Mouse (Mus musculus) forebrain, embryonic 15.5 days (tissue): ENCODE results near the gene Adgrg3. TPM values are rescaled to one million over a fixed set of nuclear protein-coding genes. Genes with fewer than 3 reads are reported as not detected.

Source experiments
- ATAC-seq: fragments of 200-750 bp; cut with Nextera tagmentation; replicated peaks from 2 replicates; pipeline ENCODE4 v1.8.0; 2017; ENCODE audit warnings: mild to moderate bottlenecking, moderate TSS enrichment, moderate library complexity
- H3K27ac ChIP-seq: fragments of 300-500 bp; sonication (generic); replicated peaks from 2 replicates; pipeline ENCODE4 v1.5.1; 2015; ENCODE audit warnings: mild to moderate bottlenecking, inconsistent platforms
- H3K27me3 ChIP-seq: fragments of 300-500 bp; sonication (generic); 2 replicates; pipeline ENCODE4 v1.6.1; 2015; ENCODE audit warnings: inconsistent platforms
- H3K36me3 ChIP-seq: fragments of 300-500 bp; sonication (generic); 2 replicates; pipeline ENCODE4 v1.6.1; 2015; ENCODE audit warnings: mild to moderate bottlenecking, inconsistent platforms
- H3K4me1 ChIP-seq: fragments of 300-500 bp; sonication (generic); 2 replicates; pipeline ENCODE4 v1.6.1; 2015; ENCODE audit warnings: inconsistent platforms
- H3K4me2 ChIP-seq: fragments of 300-500 bp; sonication (generic); replicated peaks from 2 replicates; pipeline ENCODE4 v1.6.1; 2015; ENCODE audit warnings: mild to moderate bottlenecking, inconsistent platforms
- H3K4me3 ChIP-seq: fragments of 300-500 bp; sonication (generic); 2 replicates; pipeline ENCODE4 v1.5.1; 2015; ENCODE audit warnings: mild to moderate bottlenecking, inconsistent platforms
- H3K9ac ChIP-seq: fragments of 300-500 bp; sonication (generic); replicated peaks from 2 replicates; pipeline ENCODE4 v1.6.1; 2015; ENCODE audit warnings: mild to moderate bottlenecking, inconsistent platforms
- H3K9me3 ChIP-seq: fragments of 300-500 bp; sonication (generic); 2 replicates; pipeline ENCODE4 v1.6.1; 2016; ENCODE audit warnings: inconsistent platforms
- WGBS: fragments of 180-500 bp; shearing (Covaris S2); methylation state at CpG from one replicate; pipeline ENCODE4 v1.1.7; 2015; ENCODE audit warnings: mixed read lengths; 5-methylcytosine and 5-hydroxymethylcytosine counted together
- polyA plus RNA-seq: library from polyadenylated mRNA; unstranded; fragments of >200 nt; fragmentation: Nextera tagmentation; extraction: Ambion mirVana; gene quantifications from 2 replicates; pipeline ENCODE4 v1.2.1, GENCODE M21; 2015

Gene Adgrg3
- polyA plus RNA-seq, 1 experiment from 2014 or later: 1.2 TPM

- ATAC-seq: no peak
- WGBS: 50% methylated on average over 3 of the region's 3 CpGs
These were observed 50.1 kb downstream of the Adgrg3 start for GRCm38 (mm10) chr8:95067582-95067981.

GRCm38 (mm10) chr8:95075504-95075903 lies 58.0 kb downstream of the Adgrg3 start:
- no peak for ATAC-seq
- no peaks in the 10 kb centered on the region for H3K9me3 ChIP-seq

More at GRCm38 (mm10) chr8:95067582-95067981, 50.1 kb downstream of the Adgrg3 start:
- H3K36me3 ChIP-seq: no peaks in the 10 kb centered on the region
- no peaks in the 10 kb centered on the region for H3K4me1 ChIP-seq
- H3K9ac ChIP-seq: no peak overlapping the region
- no peak overlapping the region for H3K27ac ChIP-seq
- no peaks in the 10 kb centered on the region for H3K27me3 ChIP-seq
- no peaks in the 10 kb centered on the region for H3K9me3 ChIP-seq
- H3K4me3 ChIP-seq: no peak overlapping the region
- no peak overlapping the region for H3K4me2 ChIP-seq

GRCm38 (mm10) chr8:95076151-95076550 lies 58.7 kb downstream of the Adgrg3 start:
- no peak for ATAC-seq
- WGBS: 83% methylated on average over 17 of the region's 17 CpGs

More at GRCm38 (mm10) chr8:95075504-95075903, 58.0 kb downstream of the Adgrg3 start:
- Histone ChIP-seq H3K4me3 (no peak overlapping the region), H3K36me3 (no peaks in the 10 kb centered on the region), H3K9ac (no peak overlapping the region), H3K27me3 (0 out of 2 replicates have a peak, but pooled peaks cover 3% of the 10 kb centered on the region), H3K27ac (no peak overlapping the region), H3K4me2 (no peak overlapping the region), H3K4me1 (peaks cover 3% of the 10 kb centered on the region)
- 77% methylated on average over 3 of the region's 3 CpGs for WGBS

GRCm38 (mm10) chr8:95078055-95078454 lies 60.6 kb downstream of the Adgrg3 start:
- Histone ChIP-seq H3K9me3 (no peaks in the 10 kb centered on the region), H3K9ac (no peak overlapping the region), H3K4me2 (no peak overlapping the region), H3K27ac (no peak overlapping the region), H3K4me3 (no peak overlapping the region), H3K27me3 (0 out of 2 replicates have a peak, but pooled peaks cover 3% of the 10 kb centered on the region), H3K36me3 (peaks cover 2% of the 10 kb centered on the region; the same call in 1 of the 2 replicates), H3K4me1 (peaks cover 20% of the 10 kb centered on the region)
- ATAC-seq: no peak
- WGBS: 84% methylated on average over 3 of the region's 3 CpGs

More at GRCm38 (mm10) chr8:95076151-95076550, 58.7 kb downstream of the Adgrg3 start:
- H3K27me3 ChIP-seq: 0 out of 2 replicates have a peak, but pooled peaks cover 3% of the 10 kb centered on the region
- no peak overlapping the region for H3K27ac ChIP-seq
- H3K4me1 ChIP-seq: peaks cover 3% of the 10 kb centered on the region
- no peak overlapping the region for H3K4me2 ChIP-seq
- H3K4me3 ChIP-seq: no peak overlapping the region
- H3K9me3 ChIP-seq: no peaks in the 10 kb centered on the region
- H3K9ac ChIP-seq: no peak overlapping the region
- H3K36me3 ChIP-seq: no peaks in the 10 kb centered on the region

GRCm38 (mm10) chr8:95079305-95079704 lies 61.8 kb downstream of the Adgrg3 start:
- no peaks in the 10 kb centered on the region for H3K9me3 ChIP-seq
- ATAC-seq: no peak
- no peak overlapping the region for H3K4me2 ChIP-seq
- H3K9ac ChIP-seq: no peak overlapping the region
- H3K27me3 ChIP-seq: 0 out of 2 replicates have a peak, but pooled peaks cover 3% of the 10 kb centered on the region
- H3K27ac ChIP-seq: no peak overlapping the region
- peaks cover 27% of the 10 kb centered on the region for H3K4me1 ChIP-seq
- 88% methylated on average over 4 of the region's 4 CpGs for WGBS
- peaks cover 10% of the 10 kb centered on the region for H3K36me3 ChIP-seq
- no peak overlapping the region for H3K4me3 ChIP-seq

GRCm38 (mm10) chr8:95080381-95081341 lies 63.2 kb downstream of the Adgrg3 start, which contains the start of gene Katnb1:
Gene Katnb1 (plus strand): TSS chr8:95081186.
- Histone ChIP-seq H3K36me3 (peaks cover 16% of the 10 kb centered on the region), H3K27me3 (0 out of 2 replicates have a peak, but pooled peaks cover 3% of the 10 kb centered on the region), H3K9ac (peak within 1 kb of the TSS; percentile 88), H3K4me2 (peak within 1 kb of the TSS; percentile 95), H3K4me1 (peaks cover 27% of the 10 kb centered on the region), H3K27ac (peak within 1 kb of the TSS; percentile 80), H3K9me3 (no peaks in the 10 kb centered on the region), H3K4me3 (peak within 1 kb of the TSS; percentile 98)
- ATAC-seq: peak; percentile 98
- under 1% methylated on average over 47 of the region's 47 CpGs for WGBS

GRCm38 (mm10) chr8:95081650-95082049 lies 64.2 kb downstream of the Adgrg3 start:
- ATAC-seq: no peak
- Histone ChIP-seq H3K4me1 (peaks cover 27% of the 10 kb centered on the region), H3K9me3 (no peaks in the 10 kb centered on the region), H3K9ac (peak overlapping the region; percentile 88), H3K36me3 (peaks cover 20% of the 10 kb centered on the region), H3K27me3 (0 out of 2 replicates have a peak, but pooled peaks cover 3% of the 10 kb centered on the region), H3K27ac (peak overlapping the region; percentile 80), H3K4me2 (peak overlapping the region; percentile 95), H3K4me3 (peak overlapping the region; percentile 98)
- WGBS: 4% methylated on average over 11 of the region's 11 CpGs

GRCm38 (mm10) chr8:95084261-95084660 lies 66.8 kb downstream of the Adgrg3 start:
- WGBS: 93% methylated on average over 4 of the region's 4 CpGs
- Histone ChIP-seq H3K4me1 (peaks cover 27% of the 10 kb centered on the region), H3K27ac (no peak overlapping the region), H3K36me3 (peaks cover 43% of the 10 kb centered on the region), H3K4me3 (no peak overlapping the region), H3K4me2 (no peak overlapping the region), H3K9me3 (no peaks in the 10 kb centered on the region), H3K27me3 (no peaks in the 10 kb centered on the region), H3K9ac (no peak overlapping the region)
- no peak for ATAC-seq

- Histone ChIP-seq H3K36me3 (peaks cover 49% of the 10 kb centered on the region), H3K4me3 (no peak overlapping the region), H3K27ac (no peak overlapping the region), H3K27me3 (no peaks in the 10 kb centered on the region), H3K4me2 (no peak overlapping the region), H3K4me1 (peaks cover 27% of the 10 kb centered on the region), H3K9me3 (no peaks in the 10 kb centered on the region), H3K9ac (no peak overlapping the region)
- WGBS: 90% methylated on average over 10 of the region's 10 CpGs
- ATAC-seq: no peak
These were observed 67.4 kb downstream of the Adgrg3 start for GRCm38 (mm10) chr8:95084744-95085431.

GRCm38 (mm10) chr8:95085432-95086141 lies 68.1 kb downstream of the Adgrg3 start:
- H3K9ac ChIP-seq: no peak overlapping the region
- no peak for ATAC-seq
- H3K27ac ChIP-seq: no peak overlapping the region
- WGBS: 90% methylated on average over 7 of the region's 7 CpGs
- H3K4me1 ChIP-seq: peaks cover 24% of the 10 kb centered on the region
- H3K4me2 ChIP-seq: no peak overlapping the region
- no peaks in the 10 kb centered on the region for H3K27me3 ChIP-seq
- no peak overlapping the region for H3K4me3 ChIP-seq
- H3K9me3 ChIP-seq: no peaks in the 10 kb centered on the region
- peaks cover 54% of the 10 kb centered on the region for H3K36me3 ChIP-seq

- Histone ChIP-seq H3K9ac (no peak overlapping the region), H3K4me3 (no peak overlapping the region), H3K27ac (no peak overlapping the region), H3K9me3 (no peaks in the 10 kb centered on the region), H3K4me1 (no peaks in the 10 kb centered on the region), H3K36me3 (peaks cover 72% of the 10 kb centered on the region), H3K27me3 (no peaks in the 10 kb centered on the region), H3K4me2 (no peak overlapping the region)
- no peak for ATAC-seq
- 89% methylated on average over 4 of the region's 4 CpGs for WGBS
These were observed 76.1 kb downstream of the Adgrg3 start for GRCm38 (mm10) chr8:95093574-95093973.
